Mouse (Mus musculus) gastrocnemius, postnatal 25 days (tissue): ENCODE measurements at regions not wholly inside any gene's neighbourhood (a gene's known extent, or its start where the extent isn't known, plus 50 kb on each side); places are given as distances from the start of the nearest gene placed in this dataset.

Experiments used
- DNase-seq: peaks from one replicate; pipeline ENCODE4 v3.0.0; 2022

- DNase-seq, result no peak
Observed at GRCm38 (mm10) chr9:60931290-60931689, 136.9 kb downstream of the Uaca start.

DNA sequence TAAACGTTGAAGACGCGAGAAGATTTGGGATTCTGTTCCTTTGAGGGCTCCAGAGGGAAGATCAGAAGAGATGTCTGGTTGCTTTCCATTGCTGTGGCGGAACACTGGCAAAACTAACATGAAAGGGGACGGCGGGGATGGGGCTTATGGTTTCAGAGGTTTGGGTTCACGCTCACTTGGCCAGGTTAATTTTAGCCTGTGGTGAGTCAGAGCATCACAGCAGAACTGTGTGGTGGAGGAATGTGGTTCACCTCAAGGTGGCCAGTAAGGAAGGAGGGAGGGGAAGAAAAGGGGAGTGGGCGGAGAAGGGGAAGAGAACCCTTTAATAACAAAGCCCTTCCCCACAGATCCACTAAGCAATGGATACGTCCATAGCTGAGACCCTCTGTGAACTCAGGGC is 142.6 kb downstream of the Uaca start:
- DNase-seq, result no peak

GRCm38 (mm10) chr9:60939858-60940804 is 145.8 kb downstream of the Uaca start:
- DNase-seq, result peak; percentile 59

DNA sequence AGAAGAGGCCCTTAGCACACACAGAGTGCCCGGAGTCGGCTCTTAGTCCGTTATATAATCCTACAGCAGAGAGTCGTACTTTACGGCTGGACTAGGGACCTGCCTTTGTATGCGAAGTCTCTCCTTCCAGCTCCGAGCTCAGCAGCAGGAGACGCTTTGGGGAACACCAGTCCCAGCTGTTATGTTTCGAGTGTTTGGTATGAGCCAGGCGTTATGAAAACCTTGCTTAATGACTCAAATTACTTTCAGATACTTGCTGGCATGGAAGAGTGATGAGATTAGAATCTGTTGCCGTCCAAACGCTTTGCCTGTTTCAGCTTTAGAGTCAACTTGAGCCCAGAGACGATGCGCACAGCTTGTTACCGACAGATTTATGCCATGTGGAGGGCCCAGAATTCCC is 153.0 kb downstream of the Uaca start:
- DNase-seq, result peak; percentile 48

DNA sequence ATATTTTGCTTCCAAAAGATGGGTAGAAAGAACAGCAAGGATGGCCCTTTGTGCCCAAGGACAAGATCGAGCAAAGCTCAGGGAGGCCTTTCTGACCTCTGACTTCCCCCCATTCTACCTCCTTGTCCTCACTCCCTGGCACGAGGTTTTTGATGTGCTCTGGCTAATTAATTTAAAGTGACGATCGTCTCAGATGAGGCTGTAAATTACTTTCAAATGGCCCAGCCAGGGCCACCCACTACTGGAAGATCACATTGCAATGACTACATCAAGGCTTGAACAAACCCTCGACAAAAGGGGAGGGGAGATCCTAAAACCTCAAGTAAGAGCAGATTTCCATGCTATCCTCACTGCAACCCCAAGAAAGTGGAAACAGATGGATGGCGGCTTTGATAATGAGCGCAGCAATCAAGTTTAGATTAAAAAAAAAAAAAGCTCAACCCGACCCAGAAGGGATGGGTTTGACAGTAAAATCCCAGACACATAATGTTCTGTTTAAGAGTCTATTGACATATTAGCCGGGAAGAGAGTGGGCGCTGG is 154.3 kb downstream of the Uaca start:
- no peak for DNase-seq

- DNase-seq, result no peak
Observed at GRCm38 (mm10) chr9:60950161-60950560, 155.8 kb downstream of the Uaca start.

DNA sequence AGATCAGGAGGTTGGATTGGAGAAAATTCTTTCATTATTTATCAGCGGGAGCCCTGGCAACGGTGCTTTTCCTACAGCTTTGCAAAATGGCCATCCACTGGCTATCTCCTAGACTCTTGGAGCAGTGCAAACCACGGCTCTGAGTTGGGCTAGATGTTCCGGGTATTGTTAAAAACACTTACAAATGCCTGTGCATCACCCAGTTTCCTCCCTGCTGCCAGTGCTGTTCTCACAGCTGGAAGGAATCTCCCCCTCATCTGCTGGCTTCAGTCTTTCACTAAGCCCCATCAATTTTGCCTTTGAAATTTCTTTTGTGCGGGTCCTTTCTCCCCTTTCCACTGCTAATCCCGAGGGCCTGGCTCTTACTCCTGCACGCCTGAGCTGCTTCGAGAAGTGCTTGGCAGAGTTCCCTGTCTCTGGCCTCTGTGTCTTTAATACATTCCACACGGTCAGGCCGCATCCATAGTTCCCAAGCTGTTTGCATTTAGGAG is 156.8 kb downstream of the Uaca start:
- DNase-seq, result no peak

DNA sequence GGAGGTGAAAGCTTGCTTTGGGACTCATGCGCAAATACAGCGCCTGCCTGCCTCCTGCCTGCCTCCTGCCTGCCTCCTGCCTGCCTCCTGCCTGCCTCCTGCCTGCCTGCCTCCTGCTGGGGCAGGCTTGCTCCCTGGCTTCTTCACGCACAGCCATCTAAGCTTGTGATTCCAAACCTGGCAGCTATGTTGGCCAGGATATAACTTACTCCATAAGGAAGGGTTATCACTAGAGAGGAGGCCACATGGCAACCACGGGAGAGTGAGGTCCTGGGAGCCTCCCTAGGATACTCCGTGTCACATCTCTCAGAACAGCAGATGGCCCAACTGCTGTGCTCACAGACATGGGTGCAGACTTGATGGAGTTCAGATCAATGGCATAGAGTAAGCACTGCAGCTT is 163.1 kb downstream of the Uaca start:
- DNase-seq, result no peak

GRCm38 (mm10) chr9:60959537-60959936 is 165.2 kb downstream of the Uaca start:
- no peak for DNase-seq

GRCm38 (mm10) chr9:60962086-60962485 is 167.7 kb downstream of the Uaca start:
- DNase-seq, result no peak

GRCm38 (mm10) chr9:60965641-60966040 is 171.3 kb downstream of the Uaca start:
- DNase-seq, result no peak

DNA sequence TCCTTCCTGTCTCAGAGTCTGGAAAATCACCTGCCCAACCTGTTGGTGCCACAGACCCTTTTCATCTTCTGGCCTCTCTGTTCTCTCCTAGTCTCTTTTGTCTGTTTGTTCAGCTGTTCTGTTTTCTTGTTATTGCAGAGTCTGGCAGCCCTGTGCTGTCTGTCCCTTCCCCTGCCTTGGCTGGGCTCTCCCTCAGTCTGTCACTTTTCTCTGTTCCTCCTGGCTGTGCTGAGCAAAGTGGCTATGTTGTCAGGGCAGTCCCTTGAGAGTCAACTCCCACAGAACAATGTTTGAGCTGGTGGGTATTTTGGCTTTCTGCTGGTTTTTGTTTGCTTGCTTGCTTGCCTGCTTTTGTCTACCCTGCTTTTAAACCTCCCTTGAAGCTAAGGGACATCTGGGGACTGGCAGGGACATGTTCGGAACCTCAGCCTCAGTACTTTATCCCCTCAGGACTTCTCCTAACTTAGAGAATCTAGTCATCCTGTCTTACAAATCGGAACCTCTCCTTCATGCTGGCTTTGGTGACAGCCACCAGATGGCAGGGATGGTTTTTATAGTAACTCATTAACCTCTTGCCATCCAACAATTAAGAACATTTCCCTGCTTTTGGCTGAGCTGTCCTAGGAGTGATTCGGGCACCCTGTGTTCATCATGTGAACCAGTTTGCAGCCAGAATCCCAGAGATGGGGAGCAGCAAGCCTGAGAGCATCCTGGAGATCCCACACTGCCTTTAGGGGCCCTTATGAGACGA is 174.1 kb downstream of the Uaca start:
- no peak for DNase-seq

DNA sequence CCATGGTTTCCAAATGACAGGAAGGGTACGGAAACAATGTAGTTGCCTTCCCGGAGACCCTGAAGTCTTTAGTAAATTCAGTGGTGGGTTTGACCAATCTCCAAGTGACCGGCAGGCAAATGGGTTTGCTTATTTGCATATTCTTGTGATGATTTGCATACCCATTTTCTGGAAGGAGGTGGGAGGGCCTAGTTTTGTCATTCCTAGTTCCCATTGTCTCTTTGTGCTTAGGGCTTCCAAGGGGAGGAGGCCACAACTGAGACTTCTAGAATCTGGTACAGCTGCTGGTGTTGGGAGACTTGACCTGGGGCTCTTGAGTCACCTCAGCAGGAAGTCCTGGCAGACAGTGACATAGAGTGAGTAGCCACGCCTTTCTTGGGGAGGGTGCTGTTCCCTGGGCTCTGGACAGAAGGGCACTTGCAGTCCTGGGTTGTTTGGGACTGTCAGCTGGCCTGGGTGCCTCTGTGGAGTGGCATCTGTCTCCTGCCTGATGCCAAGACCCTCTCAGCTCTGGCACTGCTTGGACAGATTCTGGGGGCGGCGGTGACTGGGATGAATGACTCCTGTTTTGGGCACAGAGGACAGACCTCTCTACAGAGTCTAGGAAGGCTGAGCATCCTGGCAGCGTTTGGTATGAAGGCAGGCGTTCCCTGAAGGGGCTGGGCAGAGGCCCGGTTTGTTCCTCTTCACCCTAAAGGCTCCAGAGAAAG is 178.0 kb downstream of the Uaca start:
- no peak for DNase-seq

- DNase-seq, result no peak
Observed at GRCm38 (mm10) chr9:60974546-60974945, 180.2 kb downstream of the Uaca start.

GRCm38 (mm10) chr9:60982383-60983085 is 188.2 kb downstream of the Uaca start:
- DNase-seq, result no peak

DNA sequence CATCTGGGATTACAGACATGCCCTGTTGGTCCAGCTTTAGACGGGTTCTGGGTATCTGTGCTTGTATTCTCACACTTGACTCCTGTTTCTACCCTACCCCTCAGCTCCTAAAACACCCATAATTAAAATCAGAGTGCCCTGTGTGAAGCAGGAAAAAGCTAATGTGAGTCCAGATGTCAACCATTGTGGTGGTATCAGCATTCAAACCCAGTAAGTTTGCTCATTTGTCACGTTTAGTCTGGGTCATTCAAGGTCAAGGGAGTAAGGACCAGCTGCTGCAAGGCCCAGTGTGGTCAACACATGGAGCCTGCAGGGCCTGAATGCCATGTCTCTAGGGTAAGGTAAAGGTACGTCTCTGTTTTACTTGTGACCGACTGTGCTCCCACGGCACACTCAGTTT is 188.9 kb downstream of the Uaca start:
- DNase-seq, result no peak

DNA sequence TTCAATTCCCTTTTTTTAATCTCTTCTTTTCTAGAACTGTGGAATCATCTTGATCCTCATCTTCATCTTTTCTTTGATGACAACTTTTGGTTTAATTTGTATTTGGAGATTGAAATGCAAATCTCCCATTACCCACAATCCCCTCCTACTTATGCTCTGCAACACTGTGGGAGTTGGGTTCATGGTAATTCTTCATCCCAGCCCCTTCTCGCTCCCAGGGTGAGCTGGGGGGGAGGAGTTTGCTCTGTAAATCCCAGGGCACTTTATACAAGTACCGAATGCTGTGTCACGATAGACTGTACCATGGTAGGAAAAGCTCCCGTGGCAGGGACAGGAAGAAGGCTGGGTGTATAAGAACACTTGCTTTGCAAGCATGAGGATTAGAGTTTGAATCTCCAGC is 193.8 kb downstream of the Uaca start:
- no peak for DNase-seq

GRCm38 (mm10) chr9:60989670-60990391 is 195.5 kb downstream of the Uaca start:
- no peak for DNase-seq

- DNase-seq, result peak; percentile 46
Observed at GRCm38 (mm10) chr9:60991509-60991908, 197.2 kb downstream of the Uaca start.

DNA sequence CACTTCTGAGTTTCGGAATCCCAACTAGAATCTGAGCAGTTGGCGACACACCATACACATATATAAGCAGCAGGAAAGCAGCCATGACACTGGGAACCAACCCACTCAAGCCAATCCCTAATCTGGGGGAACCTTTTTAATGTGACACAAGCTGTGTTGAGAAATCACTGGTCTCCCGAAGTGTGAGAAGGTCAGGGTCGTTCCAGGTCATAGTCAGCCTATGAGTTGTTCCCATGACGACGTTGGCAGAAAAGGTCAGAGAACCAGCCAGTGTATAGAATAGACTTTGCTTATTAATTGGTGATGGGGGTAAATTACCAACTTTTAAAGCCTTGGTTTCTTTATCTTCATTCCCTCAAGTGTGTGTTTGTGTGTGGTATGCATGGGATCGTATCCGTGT is 199.3 kb downstream of the Uaca start:
- DNase-seq, result no peak

DNA sequence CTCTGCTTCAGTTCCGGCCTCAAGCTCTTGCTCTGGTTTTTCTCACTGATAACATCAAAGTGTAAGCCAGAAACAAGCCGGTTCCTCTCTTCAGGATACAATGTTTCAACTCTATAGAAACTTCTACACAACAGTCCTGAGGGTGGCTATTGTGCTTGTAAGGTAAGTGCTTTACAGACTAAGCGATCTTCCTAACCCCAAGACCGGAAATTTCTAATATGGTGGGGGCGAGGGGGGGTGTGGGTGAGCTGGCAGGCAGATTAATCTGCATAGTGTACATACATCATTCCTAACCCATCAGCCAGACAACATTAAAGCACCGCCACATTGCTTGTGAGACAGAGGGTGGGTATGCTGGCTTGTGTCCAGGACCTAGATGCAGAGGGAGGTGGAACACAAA is 200.8 kb downstream of the Uaca start:
- no peak for DNase-seq
